Mouse (Mus musculus) kidney, postnatal 10 days (tissue): ENCODE results near the gene Tyrp1.

Source experiments
- DNase-seq: peaks from one replicate; pipeline ENCODE4 v3.0.0; 2021; ENCODE audit warnings: mixed read lengths

Tyrp1 gene

DNA sequence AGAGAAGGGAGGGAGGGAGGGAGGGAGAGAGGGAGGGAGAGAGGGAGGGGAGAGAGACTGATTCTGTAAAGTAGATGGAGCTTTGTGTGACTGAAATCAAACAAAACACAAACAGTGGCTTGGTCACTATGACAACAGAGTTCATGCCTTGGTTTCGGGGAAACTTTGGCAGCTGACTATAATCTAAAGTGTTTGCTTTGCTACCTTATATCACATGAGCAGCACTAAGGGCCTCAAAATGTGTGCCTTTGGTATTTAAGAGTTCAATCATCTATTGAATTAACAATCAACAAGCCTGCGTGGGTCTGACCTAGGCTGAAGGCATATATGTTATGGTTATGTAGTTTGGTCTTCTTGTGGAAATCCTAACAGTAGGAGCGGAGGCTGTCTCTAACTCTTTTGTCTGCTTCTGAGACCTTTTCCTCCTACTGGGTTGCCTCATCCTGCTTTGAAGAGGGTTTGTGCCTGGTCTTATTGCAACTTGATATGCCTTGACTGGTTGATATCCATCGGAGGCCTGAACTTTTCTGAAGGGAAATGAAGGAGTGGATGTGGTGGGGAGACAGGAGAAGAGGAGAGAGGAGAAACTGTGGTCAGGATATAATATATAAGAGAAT, 61.5 kb downstream of the Tyrp1 start:
- no peak for DNase-seq
